Mouse (Mus musculus): ENCODE results near the gene Wfdc18.

Wfdc18 gene

GRCm38 (mm10) chr11:83708715-83709114, at the start of gene Wfdc18:
Gene Wfdc18 (plus strand): TSS chr11:83709015.
- DNase-seq, result no peak

- DNase-seq, result no peak
Measured at GRCm38 (mm10) chr11:83662204-83662603, 46.6 kb upstream of the Wfdc18 start, which contains the start of gene Ccl4. Gene Ccl4 (plus strand): TSS chr11:83662584.

- DNase-seq, result no peak
Measured at GRCm38 (mm10) chr11:83663532-83663931, 45.3 kb upstream of the Wfdc18 start.

GRCm38 (mm10) chr11:83671743-83672142, 37.1 kb upstream of the Wfdc18 start:
- DNase-seq, result peak; percentile 0

- DNase-seq, result no peak
Measured at GRCm38 (mm10) chr11:83675665-83676064, 33.1 kb upstream of the Wfdc18 start.

GRCm38 (mm10) chr11:83689918-83690317, 18.9 kb upstream of the Wfdc18 start:
- no peak for DNase-seq

- DNase-seq, result no peak
Measured at GRCm38 (mm10) chr11:83692008-83692407, 16.8 kb upstream of the Wfdc18 start.

GRCm38 (mm10) chr11:83703705-83704104, 5.1 kb upstream of the Wfdc18 start, which contains the start of gene Wfdc17:
Gene Wfdc17 (plus strand): TSS chr11:83703991.
- DNase-seq, result no peak

- DNase-seq, result no peak
Measured at GRCm38 (mm10) chr11:83709683-83710082, 868 bp downstream of the Wfdc18 start.

GRCm38 (mm10) chr11:83712671-83713070, 3.9 kb downstream of the Wfdc18 start:
- DNase-seq, result no peak

GRCm38 (mm10) chr11:83713925-83714324, 5.1 kb downstream of the Wfdc18 start:
- no peak for DNase-seq

GRCm38 (mm10) chr11:83717042-83717665, 8.3 kb downstream of the Wfdc18 start:
- DNase-seq, result no peak

- no peak for DNase-seq
Measured at GRCm38 (mm10) chr11:83720766-83721165, 12.0 kb downstream of the Wfdc18 start.

GRCm38 (mm10) chr11:83728757-83729432, 20.1 kb downstream of the Wfdc18 start:
- no peak for DNase-seq

GRCm38 (mm10) chr11:83731116-83731515, 22.3 kb downstream of the Wfdc18 start:
- DNase-seq, result no peak

- DNase-seq, result no peak
Measured at GRCm38 (mm10) chr11:83733071-83733640, 24.3 kb downstream of the Wfdc18 start.

GRCm38 (mm10) chr11:83734215-83734614, 25.4 kb downstream of the Wfdc18 start:
- DNase-seq, result no peak

GRCm38 (mm10) chr11:83735881-83736280, 27.1 kb downstream of the Wfdc18 start:
- no peak for DNase-seq

- DNase-seq, result no peak
Measured at GRCm38 (mm10) chr11:83737109-83737558, 28.3 kb downstream of the Wfdc18 start.

GRCm38 (mm10) chr11:83739241-83739640, 30.4 kb downstream of the Wfdc18 start:
- DNase-seq, result peak; percentile 68

- DNase-seq, result no peak
Measured at GRCm38 (mm10) chr11:83740443-83740991, 31.7 kb downstream of the Wfdc18 start.

- no peak for DNase-seq
Measured at GRCm38 (mm10) chr11:83741841-83742240, 33.0 kb downstream of the Wfdc18 start.

GRCm38 (mm10) chr11:83742731-83743355, 34.0 kb downstream of the Wfdc18 start:
- no peak for DNase-seq
